Mouse (Mus musculus): ENCODE measurements around the gene Lin28b. TPM values are rescaled to one million over a fixed set of nuclear protein-coding genes. Genes with fewer than 3 reads are reported as not detected.

Gene Lin28b
- polyA plus RNA-seq, 1 experiment = under 0.01 TPM

DNA sequence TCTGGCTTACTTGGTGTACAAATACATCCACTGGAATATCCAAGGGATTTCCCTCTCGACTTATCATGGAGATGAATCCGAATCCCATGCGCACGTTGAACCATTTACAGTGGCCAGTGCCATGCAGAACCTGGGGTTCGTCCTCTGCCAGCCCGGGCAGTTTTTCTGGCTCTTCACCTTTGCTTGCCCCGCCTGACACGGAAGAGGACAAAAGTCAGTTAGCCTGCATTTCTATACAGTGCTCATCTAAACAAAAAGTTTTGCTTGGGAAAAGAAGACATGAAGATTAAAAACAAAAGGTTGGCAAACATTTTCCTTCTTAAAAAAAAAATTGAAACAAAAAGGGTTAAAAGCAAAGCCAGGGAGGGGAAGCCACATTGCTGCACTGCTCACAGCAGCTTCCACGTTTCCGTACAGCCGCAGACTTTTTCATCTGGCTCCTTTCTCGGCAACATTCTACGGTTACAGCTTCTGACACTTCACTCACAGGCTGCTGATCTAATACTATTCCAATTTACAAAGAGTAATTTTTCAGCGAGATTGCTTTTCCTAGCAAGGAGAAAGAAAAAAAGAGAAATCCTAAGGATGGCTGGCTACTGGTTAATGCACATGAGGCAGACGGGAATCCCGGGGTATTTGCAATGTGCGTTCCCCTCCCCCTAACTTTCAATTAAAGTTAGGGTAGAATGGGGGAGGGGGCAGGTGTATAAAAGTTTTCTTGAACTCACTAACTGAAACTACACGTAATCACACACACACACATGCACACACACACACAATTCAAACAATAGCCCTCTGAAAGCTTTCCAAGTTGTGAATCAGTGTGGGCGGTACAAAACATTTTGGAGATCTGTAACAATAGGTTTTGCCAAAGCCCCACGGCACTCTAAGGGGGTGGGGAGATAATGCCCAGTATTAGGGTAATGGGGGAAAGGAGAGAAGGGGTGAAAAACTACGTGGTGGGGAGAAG, 16.9 kb downstream of the Lin28b start:
- Histone ChIP-seq H3K79me3 (ENCODE audit: low read depth) (no peaks in the 10 kb centered on the region), H3K79me2 (ENCODE audit: control insufficient read depth, insufficient read depth) (no peaks in the 10 kb centered on the region), H3K36me3 (ENCODE audit: control insufficient read depth, insufficient read depth) (no peaks in the 10 kb centered on the region), H3K27me3 (ENCODE audit: control insufficient read depth, insufficient read depth, insufficient read length) (peaks cover 23% of the 10 kb centered on the region), H3ac (ENCODE audit: control insufficient read depth, insufficient read length, low read depth) (no peak overlapping the region), H3K4me3 (ENCODE audit: insufficient read depth, poor library complexity, severe bottlenecking) (peak overlapping the region; percentile 11)
- TF ChIP-seq MYOD1 (IDR thresholded peaks at IDR 0.05; ENCODE audit: control insufficient read depth, insufficient read length, low read depth) (no peak), MYOG (IDR thresholded peaks at IDR 0.05; ENCODE audit: control insufficient read depth, extremely low read depth, insufficient read length) (no peak), USF1 (IDR thresholded peaks at IDR 0.05; ENCODE audit: low read depth) (no peak), CTCF (IDR thresholded peaks at IDR 0.05; ENCODE audit: control insufficient read depth, insufficient read depth, insufficient read length) (no peak), CEBPB (IDR thresholded peaks at IDR 0.05; ENCODE audit: low read depth) (no peak), FOSL1 (IDR thresholded peaks at IDR 0.05; ENCODE audit: insufficient read depth, low read length, poor library complexity, severe bottlenecking) (no peak), MAX (IDR thresholded peaks at IDR 0.05) (no peak)

DNA sequence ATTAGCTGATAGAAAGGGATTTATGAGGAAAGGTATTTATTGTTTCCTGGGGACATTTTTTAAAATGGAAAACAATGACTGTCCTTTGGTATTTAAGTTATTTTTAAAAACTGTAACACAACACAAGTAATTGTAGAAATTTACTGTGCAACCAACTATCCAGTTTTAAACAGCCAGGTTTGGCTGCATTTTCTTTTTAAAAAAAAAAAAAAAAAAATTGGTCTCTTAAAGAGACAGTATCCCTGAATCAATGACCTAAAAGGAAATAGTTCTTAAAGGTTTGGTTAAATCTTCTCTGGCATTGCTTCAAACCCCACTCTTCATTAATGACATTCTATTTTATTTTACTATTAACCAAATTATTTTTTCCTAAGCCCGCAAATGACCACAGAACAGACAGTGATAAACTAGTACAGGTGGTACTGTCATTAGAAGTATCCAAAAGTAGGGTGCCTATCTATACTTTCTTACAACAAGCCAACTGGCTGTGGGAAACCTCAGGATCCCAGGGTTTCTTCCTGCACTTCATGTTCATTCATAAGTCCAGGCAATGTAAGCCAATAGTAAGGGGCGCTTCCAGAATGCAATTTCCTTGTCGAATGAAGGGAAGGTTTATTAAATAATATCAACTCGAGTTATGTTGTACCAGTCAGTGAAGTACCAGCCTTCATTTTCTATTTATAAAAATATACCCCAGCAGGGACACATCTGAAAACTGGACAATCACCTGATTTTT, 17.8 kb downstream of the Lin28b start:
- H3K79me2 ChIP-seq (ENCODE audit: control insufficient read depth, insufficient read depth) = no peaks in the 10 kb centered on the region
- H3K36me3 ChIP-seq (ENCODE audit: control insufficient read depth, insufficient read depth) = no peaks in the 10 kb centered on the region
- H3K27me3 ChIP-seq (ENCODE audit: control insufficient read depth, insufficient read depth, insufficient read length) = peaks cover 23% of the 10 kb centered on the region
- no peak overlapping the region for H3ac ChIP-seq (ENCODE audit: control insufficient read depth, insufficient read length, low read depth)
- H3K4me3 ChIP-seq (ENCODE audit: insufficient read depth, poor library complexity, severe bottlenecking) = no peak overlapping the region
- no peak for TF ChIP-seq MYOG (IDR thresholded peaks at IDR 0.05; ENCODE audit: control insufficient read depth, extremely low read depth, insufficient read length)
- TF ChIP-seq USF1 (IDR thresholded peaks at IDR 0.05; ENCODE audit: low read depth) = no peak
- TF ChIP-seq CEBPB (IDR thresholded peaks at IDR 0.05; ENCODE audit: low read depth) = no peak
- no peak for TF ChIP-seq FOSL1 (IDR thresholded peaks at IDR 0.05; ENCODE audit: insufficient read depth, low read length, poor library complexity, severe bottlenecking)
- no peak for TF ChIP-seq CTCF (IDR thresholded peaks at IDR 0.05; ENCODE audit: control insufficient read depth, insufficient read depth, insufficient read length)
- no peak for TF ChIP-seq MAX (IDR thresholded peaks at IDR 0.05)
- TF ChIP-seq MYOD1 (IDR thresholded peaks at IDR 0.05; ENCODE audit: control insufficient read depth, insufficient read length, low read depth) = no peak
- no peaks in the 10 kb centered on the region for H3K79me3 ChIP-seq (ENCODE audit: low read depth)

DNA sequence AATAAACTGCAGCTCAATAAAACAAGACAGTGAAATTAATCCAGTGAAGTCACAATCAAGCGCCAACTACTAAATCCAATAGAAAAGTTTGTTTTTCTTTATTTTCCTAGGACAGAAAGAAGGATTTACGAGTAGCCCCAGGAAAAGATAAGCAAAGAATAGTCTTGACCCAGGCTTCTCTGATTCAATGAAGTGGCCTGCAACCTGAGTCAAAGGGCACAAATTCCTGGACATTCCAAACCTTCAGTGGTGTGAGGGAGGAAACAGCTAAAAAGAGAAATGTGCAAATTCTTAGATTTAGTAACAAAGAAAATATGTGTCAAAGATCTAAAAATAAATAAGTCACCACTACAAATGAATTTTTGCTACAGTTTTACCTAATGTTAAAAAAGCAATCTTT, 27.6 kb downstream of the Lin28b start:
- H3ac ChIP-seq (ENCODE audit: control insufficient read depth, insufficient read length, low read depth) = no peak overlapping the region
- H3K4me3 ChIP-seq (ENCODE audit: insufficient read depth, poor library complexity, severe bottlenecking) = no peak overlapping the region
- TF ChIP-seq MAX (IDR thresholded peaks at IDR 0.05) (no peak), CEBPB (IDR thresholded peaks at IDR 0.05; ENCODE audit: low read depth) (no peak)
- H3K36me3 ChIP-seq (ENCODE audit: control insufficient read depth, insufficient read depth) = no peaks in the 10 kb centered on the region
- H3K79me3 ChIP-seq (ENCODE audit: low read depth) = no peaks in the 10 kb centered on the region
- no peaks in the 10 kb centered on the region for H3K27me3 ChIP-seq (ENCODE audit: control insufficient read depth, insufficient read depth, insufficient read length)
- H3K79me2 ChIP-seq (ENCODE audit: control insufficient read depth, insufficient read depth) = no peaks in the 10 kb centered on the region

DNA sequence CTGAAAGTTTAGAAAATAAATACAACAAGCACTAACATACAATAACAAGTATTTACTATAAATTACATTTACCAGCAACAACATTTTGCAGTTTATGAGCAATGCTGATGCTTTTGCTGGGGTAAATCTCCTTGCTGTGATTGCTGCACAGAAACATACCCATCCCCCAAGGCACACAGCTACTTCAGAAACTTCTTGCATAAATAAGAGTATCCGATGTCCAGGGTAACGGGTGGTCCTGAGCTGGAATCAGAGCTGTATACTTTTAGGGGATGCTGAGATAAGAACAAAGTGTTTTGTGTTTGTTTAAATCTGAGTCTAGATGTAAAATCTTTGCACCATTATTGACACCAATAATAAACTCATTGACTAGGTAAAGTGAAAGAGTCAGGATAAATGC, 28.1 kb downstream of the Lin28b start:
- TF ChIP-seq CTCF (IDR thresholded peaks at IDR 0.05; ENCODE audit: control insufficient read depth, insufficient read depth, insufficient read length) (no peak), MYOD1 (IDR thresholded peaks at IDR 0.05; ENCODE audit: control insufficient read depth, insufficient read length, low read depth) (no peak), FOSL1 (IDR thresholded peaks at IDR 0.05; ENCODE audit: insufficient read depth, low read length, poor library complexity, severe bottlenecking) (no peak), MAX (IDR thresholded peaks at IDR 0.05) (no peak), USF1 (IDR thresholded peaks at IDR 0.05; ENCODE audit: low read depth) (no peak), CEBPB (IDR thresholded peaks at IDR 0.05; ENCODE audit: low read depth) (no peak), MYOG (IDR thresholded peaks at IDR 0.05; ENCODE audit: control insufficient read depth, extremely low read depth, insufficient read length) (no peak)
- Histone ChIP-seq H3K36me3 (ENCODE audit: control insufficient read depth, insufficient read depth) (no peaks in the 10 kb centered on the region), H3K27me3 (ENCODE audit: control insufficient read depth, insufficient read depth, insufficient read length) (no peaks in the 10 kb centered on the region), H3K4me3 (ENCODE audit: insufficient read depth, poor library complexity, severe bottlenecking) (no peak overlapping the region), H3K79me3 (ENCODE audit: low read depth) (no peaks in the 10 kb centered on the region), H3ac (ENCODE audit: control insufficient read depth, insufficient read length, low read depth) (no peak overlapping the region), H3K79me2 (ENCODE audit: control insufficient read depth, insufficient read depth) (no peaks in the 10 kb centered on the region)

DNA sequence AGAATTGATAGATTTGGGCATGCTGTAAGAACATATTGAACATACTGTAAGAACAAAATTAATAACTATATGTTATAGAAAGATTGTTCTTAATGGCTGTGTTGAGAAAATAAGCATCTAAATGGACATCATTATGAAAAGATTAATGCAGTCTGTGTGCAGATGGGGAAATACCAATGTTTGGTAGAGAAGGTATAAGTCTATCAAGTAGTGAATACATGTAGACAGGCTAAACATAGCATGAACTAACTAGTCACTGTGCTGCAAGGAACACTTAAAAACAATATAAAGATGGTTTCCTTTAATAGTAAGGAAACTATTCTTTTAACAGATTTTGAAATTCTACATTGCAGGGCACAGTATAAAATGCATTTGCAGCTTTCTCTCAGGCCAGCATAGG, 39.6 kb downstream of the Lin28b start:
- Histone ChIP-seq H3K79me3 (ENCODE audit: low read depth) (no peaks in the 10 kb centered on the region), H3K36me3 (ENCODE audit: control insufficient read depth, insufficient read depth) (no peaks in the 10 kb centered on the region), H3K4me3 (ENCODE audit: insufficient read depth, poor library complexity, severe bottlenecking) (no peak overlapping the region), H3K79me2 (ENCODE audit: control insufficient read depth, insufficient read depth) (no peaks in the 10 kb centered on the region), H3ac (ENCODE audit: control insufficient read depth, insufficient read length, low read depth) (no peak overlapping the region), H3K27me3 (ENCODE audit: control insufficient read depth, insufficient read depth, insufficient read length) (no peaks in the 10 kb centered on the region)
- TF ChIP-seq CEBPB (IDR thresholded peaks at IDR 0.05; ENCODE audit: low read depth) (no peak), FOSL1 (IDR thresholded peaks at IDR 0.05; ENCODE audit: insufficient read depth, low read length, poor library complexity, severe bottlenecking) (no peak), MAX (IDR thresholded peaks at IDR 0.05) (no peak)

All from C2C12 (cell line).